Mouse (Mus musculus): Measurements from ENCODE around the gene Hist1h3f. TPM values are rescaled to one million over a fixed set of nuclear protein-coding genes. Genes with fewer than 3 reads are reported as not detected.
"Not testable (repeated sequence)": the region's sequence is repeated elsewhere in the genome, so short reads cannot be mapped to it uniquely, and the experiment has no call there.

The Hist1h3f gene
- total RNA-seq, 1 experiment from 2014 or later: 24.1 TPM

DNA sequence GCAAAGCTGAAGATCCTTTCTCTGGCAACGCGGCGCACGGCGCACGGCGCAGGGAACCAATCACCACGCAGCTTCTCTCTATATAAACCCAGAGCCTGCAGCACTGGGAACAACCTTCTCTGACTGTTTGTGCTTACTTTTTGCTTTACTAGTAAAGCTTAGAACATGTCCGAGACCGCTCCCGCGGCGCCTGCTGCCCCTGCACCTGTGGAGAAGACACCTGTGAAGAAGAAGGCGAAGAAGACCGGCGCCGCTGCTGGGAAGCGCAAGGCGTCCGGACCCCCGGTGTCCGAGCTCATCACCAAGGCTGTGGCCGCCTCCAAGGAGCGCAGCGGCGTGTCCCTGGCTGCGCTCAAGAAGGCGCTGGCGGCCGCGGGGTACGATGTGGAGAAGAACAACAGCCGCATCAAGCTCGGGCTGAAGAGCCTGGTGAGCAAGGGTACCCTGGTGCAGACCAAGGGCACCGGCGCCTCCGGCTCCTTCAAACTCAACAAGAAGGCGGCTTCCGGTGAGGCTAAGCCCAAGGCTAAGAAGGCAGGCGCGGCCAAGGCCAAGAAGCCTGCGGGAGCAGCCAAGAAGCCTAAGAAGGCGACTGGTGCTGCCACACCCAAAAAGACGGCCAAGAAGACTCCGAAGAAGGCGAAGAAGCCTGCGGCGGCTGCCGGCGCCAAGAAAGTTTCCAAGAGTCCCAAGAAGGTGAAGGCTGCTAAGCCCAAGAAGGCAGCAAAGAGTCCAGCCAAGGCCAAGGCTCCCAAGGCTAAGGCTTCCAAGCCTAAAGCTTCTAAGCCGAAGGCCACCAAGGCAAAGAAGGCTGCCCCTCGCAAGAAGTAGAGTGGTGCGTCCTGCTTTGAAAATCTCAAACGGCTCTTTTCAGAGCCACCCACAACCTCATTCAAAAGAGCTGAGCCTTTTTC lies 11.3 kb downstream of the Hist1h3f start:
- peak; percentile 72 for ATAC-seq (ENCODE audit: extremely low read depth, insufficient number of reproducible peaks, low FRiP score, poor library complexity, severe bottlenecking)

DNA sequence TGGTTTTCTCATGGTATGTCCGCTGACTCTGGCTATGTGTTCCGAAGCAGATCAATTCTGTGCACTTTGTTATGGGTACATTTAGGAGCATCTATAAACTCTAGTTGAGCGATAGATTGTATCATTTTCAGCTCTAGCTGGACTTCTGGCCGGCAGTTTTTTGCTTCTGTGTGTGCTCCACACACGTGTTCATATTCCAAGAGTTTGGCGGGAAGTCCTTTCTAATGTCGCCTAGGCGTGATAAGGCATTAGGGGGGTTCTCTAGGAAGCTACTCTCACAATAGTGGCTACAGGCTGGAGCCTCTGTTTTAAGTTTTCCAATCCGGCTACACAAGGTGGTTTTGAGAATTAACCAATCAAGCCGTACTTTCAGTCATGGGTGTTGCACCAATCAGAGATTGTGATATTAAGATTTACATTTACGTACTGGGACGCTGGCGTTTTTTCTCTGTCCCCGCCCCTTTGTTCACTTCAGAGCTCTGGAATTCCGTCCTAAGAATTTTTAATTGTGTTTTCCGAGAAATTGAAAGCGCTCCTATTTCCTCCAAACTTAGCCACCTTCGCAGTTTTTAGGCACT lies 12.1 kb downstream of the Hist1h3f start:
- peak; percentile 58; the same call in 1 of the 2 replicates for ATAC-seq (ENCODE audit: extremely low read depth, insufficient number of reproducible peaks, low FRiP score, poor library complexity, severe bottlenecking)

DNA sequence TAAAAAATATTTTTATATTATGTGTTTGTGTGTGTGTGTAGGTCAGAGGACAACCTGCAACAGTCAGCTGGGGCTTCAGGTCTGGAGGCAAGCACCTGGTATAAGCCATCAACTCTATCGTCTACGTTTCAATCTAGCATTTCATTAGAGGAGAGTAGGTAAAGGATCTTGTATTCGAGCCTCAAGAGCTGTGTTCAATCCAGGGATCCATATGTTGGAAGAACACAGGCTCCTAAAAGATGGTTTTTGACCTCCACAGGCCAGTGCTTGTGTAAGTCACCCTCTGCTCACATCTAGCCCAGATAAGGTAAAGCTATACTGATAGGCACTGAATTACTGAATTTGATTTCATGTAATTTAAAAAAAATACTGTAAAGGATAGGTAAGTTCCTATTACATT lies 13.1 kb downstream of the Hist1h3f start:
- ATAC-seq (ENCODE audit: extremely low read depth, insufficient number of reproducible peaks, low FRiP score, poor library complexity, severe bottlenecking): no peak

GRCm38 (mm10) chr13:23560699-23561098 lies 16.8 kb downstream of the Hist1h3f start:
- ATAC-seq (ENCODE audit: extremely low read depth, insufficient number of reproducible peaks, low FRiP score, poor library complexity, severe bottlenecking): not testable (repeated sequence)

DNA sequence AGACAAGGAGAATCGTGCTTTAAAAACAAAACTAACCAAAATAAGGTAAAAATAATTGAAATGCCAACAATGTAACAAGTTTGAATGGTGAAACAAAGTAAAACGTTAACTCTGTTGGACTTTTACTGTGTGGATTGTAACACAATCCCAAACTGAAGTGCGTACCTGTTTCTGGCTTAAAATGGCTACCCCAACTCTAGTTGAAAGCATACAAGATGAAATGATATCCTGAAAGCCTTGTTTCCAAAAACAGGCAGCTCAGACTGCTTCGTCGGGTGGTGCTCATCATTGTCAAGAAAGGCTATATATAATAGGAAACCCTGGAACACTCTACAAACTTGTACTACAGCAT lies 17.7 kb downstream of the Hist1h3f start:
- ATAC-seq (ENCODE audit: extremely low read depth, insufficient number of reproducible peaks, low FRiP score, poor library complexity, severe bottlenecking): not testable (repeated sequence)

DNA sequence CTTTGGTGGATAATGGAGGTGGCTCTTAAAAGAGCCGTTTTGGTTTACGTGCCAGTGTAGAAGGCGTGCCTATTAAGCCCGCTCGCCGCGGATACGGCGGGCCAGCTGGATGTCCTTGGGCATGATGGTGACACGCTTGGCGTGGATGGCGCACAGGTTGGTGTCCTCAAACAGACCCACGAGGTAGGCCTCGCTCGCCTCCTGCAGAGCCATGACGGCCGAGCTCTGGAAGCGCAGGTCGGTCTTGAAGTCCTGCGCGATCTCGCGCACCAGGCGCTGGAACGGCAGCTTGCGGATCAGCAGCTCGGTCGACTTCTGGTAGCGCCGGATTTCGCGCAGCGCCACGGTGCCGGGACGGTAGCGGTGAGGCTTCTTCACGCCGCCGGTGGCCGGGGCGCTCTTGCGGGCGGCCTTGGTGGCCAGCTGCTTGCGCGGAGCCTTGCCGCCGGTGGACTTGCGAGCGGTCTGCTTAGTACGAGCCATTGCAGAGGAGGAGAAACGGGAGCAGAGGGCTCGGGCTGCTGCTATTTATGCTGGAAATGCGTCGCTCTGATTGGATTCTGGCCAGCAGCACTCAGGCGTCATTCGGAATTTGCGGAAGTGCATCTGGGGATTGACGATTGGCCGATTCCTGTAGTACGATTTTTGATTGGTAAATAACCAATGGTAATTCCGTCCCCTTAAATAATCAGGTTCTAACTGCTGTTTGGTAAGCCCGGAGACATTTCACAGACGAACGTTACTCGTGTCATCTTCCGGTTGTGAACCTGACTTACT lies 18.2 kb downstream of the Hist1h3f start, which contains the start of gene Hist1h3e:
Gene Hist1h3e, minus strand, starts transcription at position 487 of the 777 bp plus-strand sequence.
- peak; percentile 94 for ATAC-seq (ENCODE audit: extremely low read depth, insufficient number of reproducible peaks, low FRiP score, poor library complexity, severe bottlenecking)

DNA sequence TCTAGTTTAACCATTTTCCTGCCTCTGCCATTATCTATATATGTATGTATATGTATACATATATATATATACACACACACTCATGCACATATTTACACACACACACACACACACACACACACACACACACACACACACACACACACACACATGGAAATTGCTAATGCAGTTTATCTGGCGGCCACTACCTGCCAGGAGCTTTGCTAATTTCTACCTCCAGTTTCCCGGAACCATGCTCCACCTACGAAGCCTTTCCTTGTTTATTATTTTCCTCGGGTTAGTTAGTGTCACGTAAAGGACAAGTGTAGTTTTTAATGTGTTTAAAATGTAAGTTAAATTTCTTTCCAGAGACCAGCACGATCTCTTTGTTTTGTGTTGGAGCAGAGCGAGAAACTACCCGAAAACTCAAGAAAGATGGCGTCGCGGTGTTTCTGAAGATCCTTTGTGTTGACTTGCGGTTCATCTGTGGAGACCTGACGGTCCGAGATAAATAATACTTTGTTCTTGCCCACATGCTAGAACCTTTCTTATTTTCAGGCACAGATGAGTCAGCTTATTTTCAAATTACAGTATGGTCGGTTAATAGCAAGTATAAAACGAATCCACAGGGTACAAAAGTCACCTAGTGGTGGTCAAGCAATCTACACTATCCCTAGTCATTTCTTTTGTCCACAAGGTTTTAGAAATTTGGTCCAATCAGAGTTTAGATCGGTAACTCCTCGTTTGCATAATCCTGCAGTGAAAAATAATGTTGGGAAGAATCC lies 19.0 kb downstream of the Hist1h3f start:
- peak; percentile 45; the same call in 1 of the 2 replicates for ATAC-seq (ENCODE audit: extremely low read depth, insufficient number of reproducible peaks, low FRiP score, poor library complexity, severe bottlenecking)

- no peak for ATAC-seq (ENCODE audit: extremely low read depth, insufficient number of reproducible peaks, low FRiP score, poor library complexity, severe bottlenecking)
Measured at GRCm38 (mm10) chr13:23564482-23564881, 20.6 kb downstream of the Hist1h3f start.

- ATAC-seq (ENCODE audit: extremely low read depth, insufficient number of reproducible peaks, low FRiP score, poor library complexity, severe bottlenecking): not testable (repeated sequence)
Measured at GRCm38 (mm10) chr13:23570261-23571021, 26.6 kb downstream of the Hist1h3f start.

DNA sequence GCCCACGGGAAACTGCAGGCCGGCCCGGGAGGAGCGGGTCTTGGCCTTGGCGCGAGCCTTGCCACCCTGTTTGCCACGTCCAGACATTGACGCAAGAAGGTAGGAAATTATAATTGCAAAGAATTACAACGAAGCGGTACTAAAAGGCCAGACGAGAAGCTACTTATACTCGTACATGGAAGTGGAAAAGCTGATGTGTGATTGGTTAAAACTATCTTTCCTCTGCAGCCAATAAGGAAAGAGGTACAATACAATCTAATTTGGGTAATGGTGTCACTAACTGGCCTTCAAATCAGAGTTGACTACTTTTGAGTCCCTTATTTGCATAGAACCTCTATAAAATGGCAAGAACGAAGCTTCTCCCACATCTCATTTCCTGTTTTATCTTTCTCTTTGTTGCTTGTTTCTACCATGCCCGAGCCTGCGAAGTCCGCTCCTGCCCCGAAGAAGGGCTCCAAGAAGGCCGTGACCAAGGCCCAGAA lies 27.2 kb downstream of the Hist1h3f start, which contains the start of the genes Hist1h2ae and Hist1h2bg:
Gene Hist1h2ae, minus strand, starts transcription at position 199 of the 482 bp plus-strand sequence.
Gene Hist1h2bg, plus strand, starts transcription at position 375 of the 482 bp plus-strand sequence.
- ATAC-seq (ENCODE audit: extremely low read depth, insufficient number of reproducible peaks, low FRiP score, poor library complexity, severe bottlenecking): peak; percentile 84

DNA sequence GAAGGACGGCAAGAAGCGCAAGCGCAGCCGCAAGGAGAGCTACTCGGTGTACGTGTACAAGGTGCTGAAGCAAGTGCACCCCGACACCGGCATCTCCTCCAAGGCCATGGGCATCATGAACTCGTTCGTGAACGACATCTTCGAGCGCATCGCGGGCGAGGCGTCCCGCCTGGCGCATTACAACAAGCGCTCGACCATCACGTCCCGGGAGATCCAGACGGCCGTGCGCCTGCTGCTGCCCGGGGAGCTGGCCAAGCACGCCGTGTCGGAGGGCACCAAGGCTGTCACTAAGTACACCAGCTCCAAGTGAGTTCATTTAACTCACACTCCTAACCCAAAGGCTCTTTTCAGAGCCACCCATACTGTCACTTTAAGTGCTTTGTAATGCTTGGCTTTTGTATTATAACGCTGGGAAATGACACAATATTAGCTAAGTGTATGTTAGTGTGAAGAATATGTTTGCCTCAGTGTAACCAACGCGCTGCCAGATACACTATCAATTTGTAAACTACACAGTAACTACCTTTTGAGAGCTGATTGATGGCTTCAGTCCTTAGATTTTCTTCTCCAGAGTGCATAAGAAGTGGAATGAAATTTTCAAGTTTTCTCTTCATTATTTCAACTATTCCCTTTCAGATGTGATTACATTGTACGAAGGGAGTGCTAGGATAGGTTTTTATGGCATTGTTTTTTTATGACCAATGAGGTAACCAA lies 27.8 kb downstream of the Hist1h3f start:
- ATAC-seq (ENCODE audit: extremely low read depth, insufficient number of reproducible peaks, low FRiP score, poor library complexity, severe bottlenecking): not testable (repeated sequence)

DNA sequence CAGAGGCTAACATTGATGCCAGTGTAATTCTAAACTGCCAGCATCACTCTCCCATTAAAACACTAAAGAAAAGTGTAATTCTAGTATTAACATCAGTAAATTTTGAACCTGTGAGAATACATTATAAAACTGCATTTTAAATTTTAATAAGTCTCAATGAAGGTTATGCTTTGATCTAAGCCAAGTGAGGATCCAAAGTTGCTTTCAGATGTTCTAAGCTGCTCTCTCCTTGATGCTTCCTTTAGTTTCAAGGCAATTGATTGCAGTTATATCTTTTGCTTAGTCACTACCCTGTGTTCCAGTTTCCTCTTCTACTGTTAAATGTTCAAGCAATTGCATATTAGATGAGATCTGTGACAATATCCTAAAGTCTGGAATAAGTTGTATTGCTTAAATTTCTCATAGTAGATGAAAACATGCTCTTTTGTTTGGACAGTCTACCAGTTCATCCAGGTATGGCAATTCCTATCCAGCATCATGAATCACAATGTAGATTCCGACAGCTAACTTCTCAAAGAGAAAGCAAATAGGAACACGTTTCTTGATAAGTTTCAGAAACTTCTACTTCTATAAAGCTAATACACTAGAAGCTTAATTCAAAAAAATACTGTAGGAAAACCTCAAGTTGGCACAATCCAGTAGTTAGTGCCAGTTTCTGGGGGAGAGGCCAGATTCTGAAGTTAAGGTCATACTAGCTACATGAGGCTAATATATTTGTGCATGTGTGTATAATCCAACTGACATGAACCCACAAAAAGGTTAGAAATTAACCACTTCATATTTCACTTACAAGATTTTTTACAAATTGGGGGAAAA lies 28.6 kb downstream of the Hist1h3f start:
- no peak for ATAC-seq (ENCODE audit: extremely low read depth, insufficient number of reproducible peaks, low FRiP score, poor library complexity, severe bottlenecking)

- ATAC-seq (ENCODE audit: extremely low read depth, insufficient number of reproducible peaks, low FRiP score, poor library complexity, severe bottlenecking): not testable (repeated sequence)
Measured at GRCm38 (mm10) chr13:23573034-23573897, 29.4 kb downstream of the Hist1h3f start.

GRCm38 (mm10) chr13:23573898-23574524 lies 30.2 kb downstream of the Hist1h3f start, which contains the start of the genes Hist1h2bf and Hist1h2ad:
Gene Hist1h2bf (minus strand): TSS chr13:23574196.
Gene Hist1h2ad (plus strand): TSS chr13:23574381.
- ATAC-seq (ENCODE audit: extremely low read depth, insufficient number of reproducible peaks, low FRiP score, poor library complexity, severe bottlenecking): peak; percentile 91

All from neutrophil, adult 5-6 weeks (primary cell).